Mouse (Mus musculus): Measurements from ENCODE around the gene Sema5a. TPM values are rescaled to one million over a fixed set of nuclear protein-coding genes. Genes with fewer than 3 reads are reported as not detected.

The Sema5a gene
- polyA plus RNA-seq, 1 experiment from 2014 or later: 7.4 TPM

DNA sequence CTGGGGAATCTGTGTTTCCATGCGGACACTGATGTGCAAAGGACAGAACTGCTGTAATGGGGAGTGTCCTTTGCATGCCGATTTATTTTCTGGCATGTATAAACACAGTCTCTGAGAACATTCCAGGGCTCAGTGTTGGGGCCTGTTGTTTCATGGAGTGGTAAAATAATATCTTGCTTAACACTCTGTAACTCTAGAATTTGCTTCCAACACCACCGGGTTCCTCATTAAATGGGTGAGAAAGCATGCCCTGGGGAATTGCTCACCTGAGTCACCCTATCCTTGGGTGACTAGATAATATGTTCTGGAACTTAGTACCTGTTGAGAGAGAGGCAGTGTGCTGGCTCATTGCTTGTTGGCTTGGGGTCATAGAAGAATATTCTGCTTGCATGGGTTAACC, 135.7 kb downstream of the Sema5a start:
- no peak overlapping the region for H3K4me2 ChIP-seq (ENCODE audit: low read depth, low read length)
- H3K27me3 ChIP-seq (ENCODE audit: control insufficient read depth, insufficient read depth, low read length): no peaks in the 10 kb centered on the region
- H3K4me1 ChIP-seq (ENCODE audit: control insufficient read depth, insufficient read depth, low read length): no peaks in the 10 kb centered on the region
- no peak for ATAC-seq (replicated peaks; ENCODE audit: extremely low read depth, insufficient read depth, low FRiP score)
- no peak overlapping the region for H3K27ac ChIP-seq (ENCODE audit: low read length)
- H3K4me3 ChIP-seq (ENCODE audit: low read length): no peak overlapping the region
- H3K9me3 ChIP-seq (replicated peaks; ENCODE audit: control insufficient read depth, low read length): no peaks in the 10 kb centered on the region
- WGBS: 80% methylated on average over 3 of the region's 3 CpGs
- H3K9ac ChIP-seq (ENCODE audit: low read length): no peak overlapping the region
- H3K36me3 ChIP-seq (ENCODE audit: control insufficient read depth, insufficient read depth): no peaks in the 10 kb centered on the region

- no peaks in the 10 kb centered on the region for H3K9me3 ChIP-seq (replicated peaks; ENCODE audit: control insufficient read depth, low read length)
- H3K4me1 ChIP-seq (ENCODE audit: control insufficient read depth, insufficient read depth, low read length): no peaks in the 10 kb centered on the region
- H3K27ac ChIP-seq (ENCODE audit: low read length): no peak overlapping the region
- H3K9ac ChIP-seq (ENCODE audit: low read length): no peak overlapping the region
- 79% methylated on average over 4 of the region's 4 CpGs for WGBS
- H3K4me2 ChIP-seq (ENCODE audit: low read depth, low read length): no peak overlapping the region
- H3K4me3 ChIP-seq (ENCODE audit: low read length): no peak overlapping the region
- ATAC-seq (replicated peaks; ENCODE audit: extremely low read depth, insufficient read depth, low FRiP score): no peak
- no peaks in the 10 kb centered on the region for H3K36me3 ChIP-seq (ENCODE audit: control insufficient read depth, insufficient read depth)
- no peaks in the 10 kb centered on the region for H3K27me3 ChIP-seq (ENCODE audit: control insufficient read depth, insufficient read depth, low read length)
Measured at GRCm38 (mm10) chr15:32382930-32383481, 138.4 kb downstream of the Sema5a start.

- no peak overlapping the region for H3K27ac ChIP-seq (ENCODE audit: low read length)
- H3K27me3 ChIP-seq (ENCODE audit: control insufficient read depth, insufficient read depth, low read length): no peaks in the 10 kb centered on the region
- H3K9ac ChIP-seq (ENCODE audit: low read length): no peak overlapping the region
- no peaks in the 10 kb centered on the region for H3K36me3 ChIP-seq (ENCODE audit: control insufficient read depth, insufficient read depth)
- no peak overlapping the region for H3K4me3 ChIP-seq (ENCODE audit: low read length)
- 79% methylated on average over 3 of the region's 3 CpGs for WGBS
- no peak overlapping the region for H3K4me2 ChIP-seq (ENCODE audit: low read depth, low read length)
- no peaks in the 10 kb centered on the region for H3K4me1 ChIP-seq (ENCODE audit: control insufficient read depth, insufficient read depth, low read length)
- no peak for ATAC-seq (replicated peaks; ENCODE audit: extremely low read depth, insufficient read depth, low FRiP score)
- no peaks in the 10 kb centered on the region for H3K9me3 ChIP-seq (replicated peaks; ENCODE audit: control insufficient read depth, low read length)
Measured at GRCm38 (mm10) chr15:32396241-32396890, 151.8 kb downstream of the Sema5a start.

- ATAC-seq (replicated peaks; ENCODE audit: extremely low read depth, insufficient read depth, low FRiP score): no peak
- no peaks in the 10 kb centered on the region for H3K36me3 ChIP-seq (ENCODE audit: control insufficient read depth, insufficient read depth)
- no peak overlapping the region for H3K4me2 ChIP-seq (ENCODE audit: low read depth, low read length)
- WGBS: 81% methylated on average over 3 of the region's 3 CpGs
- no peaks in the 10 kb centered on the region for H3K9me3 ChIP-seq (replicated peaks; ENCODE audit: control insufficient read depth, low read length)
- H3K9ac ChIP-seq (ENCODE audit: low read length): no peak overlapping the region
- H3K4me1 ChIP-seq (ENCODE audit: control insufficient read depth, insufficient read depth, low read length): peaks cover 3% of the 10 kb centered on the region
- H3K27ac ChIP-seq (ENCODE audit: low read length): no peak overlapping the region
- H3K4me3 ChIP-seq (ENCODE audit: low read length): no peak overlapping the region
- H3K27me3 ChIP-seq (ENCODE audit: control insufficient read depth, insufficient read depth, low read length): no peaks in the 10 kb centered on the region
Measured at GRCm38 (mm10) chr15:32397064-32397463, 152.5 kb downstream of the Sema5a start.

GRCm38 (mm10) chr15:32398721-32399120, 154.1 kb downstream of the Sema5a start:
- Histone ChIP-seq H3K36me3 (ENCODE audit: control insufficient read depth, insufficient read depth) (no peaks in the 10 kb centered on the region), H3K27ac (ENCODE audit: low read length) (no peak overlapping the region), H3K4me1 (ENCODE audit: control insufficient read depth, insufficient read depth, low read length) (peaks cover 12% of the 10 kb centered on the region), H3K4me2 (ENCODE audit: low read depth, low read length) (no peak overlapping the region), H3K9me3 (replicated peaks; ENCODE audit: control insufficient read depth, low read length) (no peaks in the 10 kb centered on the region), H3K27me3 (ENCODE audit: control insufficient read depth, insufficient read depth, low read length) (no peaks in the 10 kb centered on the region), H3K9ac (ENCODE audit: low read length) (no peak overlapping the region), H3K4me3 (ENCODE audit: low read length) (no peak overlapping the region)
- no peak for ATAC-seq (replicated peaks; ENCODE audit: extremely low read depth, insufficient read depth, low FRiP score)
- WGBS: 76% methylated on average over 1 of the region's 1 CpGs

GRCm38 (mm10) chr15:32401909-32402527, 157.4 kb downstream of the Sema5a start:
- no peaks in the 10 kb centered on the region for H3K27me3 ChIP-seq (ENCODE audit: control insufficient read depth, insufficient read depth, low read length)
- H3K4me2 ChIP-seq (ENCODE audit: low read depth, low read length): no peak overlapping the region
- no peak overlapping the region for H3K27ac ChIP-seq (ENCODE audit: low read length)
- no peak overlapping the region for H3K9ac ChIP-seq (ENCODE audit: low read length)
- WGBS: 55% methylated on average over 5 of the region's 5 CpGs
- no peaks in the 10 kb centered on the region for H3K9me3 ChIP-seq (replicated peaks; ENCODE audit: control insufficient read depth, low read length)
- H3K4me3 ChIP-seq (ENCODE audit: low read length): no peak overlapping the region
- no peaks in the 10 kb centered on the region for H3K36me3 ChIP-seq (ENCODE audit: control insufficient read depth, insufficient read depth)
- H3K4me1 ChIP-seq (ENCODE audit: control insufficient read depth, insufficient read depth, low read length): peaks cover 12% of the 10 kb centered on the region
- ATAC-seq (replicated peaks; ENCODE audit: extremely low read depth, insufficient read depth, low FRiP score): no peak

DNA sequence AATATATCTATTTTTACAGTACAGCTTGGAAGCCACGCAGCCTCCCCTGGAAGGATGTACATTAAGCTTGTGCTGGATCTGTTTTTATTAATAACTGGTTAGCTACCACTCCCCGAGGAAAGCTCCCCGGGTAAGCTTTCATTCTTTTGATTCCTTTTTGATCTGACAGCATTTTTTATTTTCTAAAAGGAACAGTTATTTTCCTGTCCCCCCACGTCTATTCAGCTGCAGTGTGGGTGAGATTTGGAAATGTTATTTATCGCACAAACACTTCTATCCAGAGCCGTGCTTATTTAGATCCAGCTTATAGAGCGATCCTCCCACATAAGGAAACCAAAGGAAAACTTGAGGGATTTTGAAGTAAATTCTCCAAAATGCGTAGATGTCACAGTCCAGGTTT, 158.7 kb downstream of the Sema5a start:
- Histone ChIP-seq H3K4me1 (ENCODE audit: control insufficient read depth, insufficient read depth, low read length) (peaks cover 12% of the 10 kb centered on the region), H3K27me3 (ENCODE audit: control insufficient read depth, insufficient read depth, low read length) (no peaks in the 10 kb centered on the region), H3K9ac (ENCODE audit: low read length) (no peak overlapping the region), H3K36me3 (ENCODE audit: control insufficient read depth, insufficient read depth) (no peaks in the 10 kb centered on the region), H3K27ac (ENCODE audit: low read length) (no peak overlapping the region), H3K9me3 (replicated peaks; ENCODE audit: control insufficient read depth, low read length) (no peaks in the 10 kb centered on the region), H3K4me3 (ENCODE audit: low read length) (no peak overlapping the region), H3K4me2 (ENCODE audit: low read depth, low read length) (no peak overlapping the region)
- 76% methylated on average over 8 of the region's 8 CpGs for WGBS
- no peak for ATAC-seq (replicated peaks; ENCODE audit: extremely low read depth, insufficient read depth, low FRiP score)

DNA sequence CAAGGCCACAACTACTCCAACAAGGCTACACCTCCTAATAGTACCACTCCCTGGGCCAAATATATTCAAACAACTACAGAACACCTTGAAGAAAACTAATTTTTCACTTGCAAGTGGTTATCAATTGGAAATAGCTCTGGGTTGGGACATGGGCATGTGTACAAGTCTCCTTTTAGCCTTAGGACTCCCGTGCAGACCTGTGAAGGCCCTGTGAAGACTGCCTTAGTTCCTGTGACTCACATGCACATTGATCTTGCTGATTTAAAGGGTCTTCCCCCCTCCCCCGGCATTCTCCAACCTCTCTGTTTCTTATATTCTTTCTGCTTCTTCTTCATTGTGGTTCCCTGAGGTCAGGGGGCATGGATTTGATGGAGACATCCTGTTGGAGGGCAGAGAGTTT, 161.8 kb downstream of the Sema5a start:
- H3K4me2 ChIP-seq (ENCODE audit: low read depth, low read length): no peak overlapping the region
- no peaks in the 10 kb centered on the region for H3K27me3 ChIP-seq (ENCODE audit: control insufficient read depth, insufficient read depth, low read length)
- peaks cover 12% of the 10 kb centered on the region for H3K4me1 ChIP-seq (ENCODE audit: control insufficient read depth, insufficient read depth, low read length)
- H3K4me3 ChIP-seq (ENCODE audit: low read length): no peak overlapping the region
- WGBS: 79% methylated on average over 2 of the region's 2 CpGs
- H3K9ac ChIP-seq (ENCODE audit: low read length): no peak overlapping the region
- no peaks in the 10 kb centered on the region for H3K36me3 ChIP-seq (ENCODE audit: control insufficient read depth, insufficient read depth)
- H3K27ac ChIP-seq (ENCODE audit: low read length): no peak overlapping the region
- ATAC-seq (replicated peaks; ENCODE audit: extremely low read depth, insufficient read depth, low FRiP score): no peak
- no peaks in the 10 kb centered on the region for H3K9me3 ChIP-seq (replicated peaks; ENCODE audit: control insufficient read depth, low read length)

DNA sequence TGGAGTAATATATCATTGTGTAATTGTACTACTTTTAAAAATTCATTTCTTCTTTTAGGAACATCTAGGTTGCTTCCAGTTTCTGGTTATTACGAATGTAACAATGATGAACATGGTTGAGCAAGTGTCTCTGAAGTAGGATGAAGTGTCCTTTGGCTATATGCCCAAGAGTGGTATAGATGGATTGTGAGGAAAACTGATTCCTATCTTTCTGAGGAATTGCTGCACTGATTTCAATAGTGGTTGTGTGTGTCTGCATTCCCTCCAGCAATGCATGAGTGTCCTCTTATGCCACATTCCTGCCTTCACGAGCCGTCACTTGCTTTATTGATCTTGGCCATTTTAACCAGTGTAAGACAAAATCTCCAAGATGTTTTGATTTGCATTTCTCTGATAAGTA, 163.2 kb downstream of the Sema5a start:
- Histone ChIP-seq H3K4me3 (ENCODE audit: low read length) (no peak overlapping the region), H3K4me2 (ENCODE audit: low read depth, low read length) (no peak overlapping the region), H3K36me3 (ENCODE audit: control insufficient read depth, insufficient read depth) (no peaks in the 10 kb centered on the region), H3K27ac (ENCODE audit: low read length) (no peak overlapping the region), H3K9me3 (replicated peaks; ENCODE audit: control insufficient read depth, low read length) (no peaks in the 10 kb centered on the region), H3K4me1 (ENCODE audit: control insufficient read depth, insufficient read depth, low read length) (peaks cover 4% of the 10 kb centered on the region; the same call in 1 of the 2 replicates), H3K9ac (ENCODE audit: low read length) (no peak overlapping the region), H3K27me3 (ENCODE audit: control insufficient read depth, insufficient read depth, low read length) (no peaks in the 10 kb centered on the region)
- ATAC-seq (replicated peaks; ENCODE audit: extremely low read depth, insufficient read depth, low FRiP score): no peak
- WGBS: 68% methylated on average over 3 of the region's 3 CpGs

Measured in heart, embryonic 16.5 days (tissue).